8 mouse cellular contexts compared by ENCODE assay signal in genomic region chr12:105453670-105454257, GRCm38 (mm10). TPM values are rescaled to one million over a fixed set of nuclear protein-coding genes. Genes with fewer than 3 reads are reported as not detected.
DNase-seq lines count a peak whose midpoint lies in the region; TF ChIP-seq lines count a peak whose summit lies in the region.

D430019H16Rik (plus strand) TSS chr12:105453856.

- under 1% methylated on average over 38 of the region's 38 CpGs for WGBS in hindbrain, embryonic 10.5 days
- WGBS in lung, adult 2 months: under 1% methylated on average over 38 of the region's 38 CpGs

- H3K4me1 ChIP-seq in hindbrain, embryonic 10.5 days (replicated peaks): peaks cover 46% of the 10 kb centered on the region
- no peaks in the 10 kb centered on the region for H3K4me1 ChIP-seq in lung, adult 2 months (ENCODE audit: control insufficient read depth, insufficient read depth, low read length)

- H3K27me3 ChIP-seq in hindbrain, embryonic 10.5 days (ENCODE audit: insufficient read depth, poor library complexity, severe bottlenecking): no peaks in the 10 kb centered on the region

- H3K27ac ChIP-seq in hindbrain, embryonic 10.5 days: peak within 1 kb of the TSS; percentile 91

- peak; percentile 75 for DNase-seq in MN1 (ENCODE audit: low spot score)
- peak; percentile 94 to 96 for DNase-seq in cerebellum, postnatal 10 days
- peak; percentile 66 to 74 for DNase-seq in frontal cortex, postnatal 36 days (ENCODE audit: low spot score in 2 of 2)
- peak; percentile 92 for DNase-seq in hindbrain, embryonic 10.5 days (ENCODE audit: low spot score)
- DNase-seq in layer of hippocampus, adult 9-11 months: peak; percentile 57
- DNase-seq in lung, adult 2 months: peak; percentile 58
- peak; percentile 78 for DNase-seq in ovary, postnatal 36 days (ENCODE audit: low spot score)
- no peak for DNase-seq in thymus, adult 18-20 months

- peak within 1 kb of the TSS; percentile 81 for H3K4me3 ChIP-seq in hindbrain, embryonic 10.5 days
- H3K4me3 ChIP-seq in lung, adult 2 months (replicated peaks; ENCODE audit: extremely low read depth, low read depth, low read length): peak within 1 kb of the TSS; percentile 48

- no peaks in the 10 kb centered on the region for H3K9me3 ChIP-seq in hindbrain, embryonic 10.5 days

- H3K36me3 ChIP-seq in hindbrain, embryonic 10.5 days: 0 out of 2 replicates have a peak, but pooled peaks cover 4% of the 10 kb centered on the region

- TF ChIP-seq CTCF in lung, adult 2 months (IDR thresholded peaks at IDR 0.05; ENCODE audit: insufficient read depth, low read length): no peak

- TF ChIP-seq POLR2A in lung, adult 2 months (IDR thresholded peaks at IDR 0.05; ENCODE audit: borderline replicate concordance, extremely low read depth, low read depth, low read length): no peak

RNA-seq across cellular contexts. Expression of gene D430019H16Rik, which starts in this region (rescaled TPM):
- polyA plus RNA-seq in hindbrain, embryonic 10.5 days (2016; fragmentation: Nextera tagmentation; extraction: Ambion mirVana): 2.6 and 3.8 TPM in 2 replicates
- polyA plus RNA-seq in lung, adult 2 months (2012; rRNA removed): 6.3 and 8.2 TPM in 2 replicates

Comparison
In these comparisons a context has a peak if more than half of its experiments do, and no peak if none do; other contexts are left out.
1. DNase-seq: peak in MN1 (single experiment), cerebellum, postnatal 10 days (2 of 2), frontal cortex, postnatal 36 days (2 of 2), hindbrain, embryonic 10.5 days (single experiment), layer of hippocampus, adult 9-11 months (single experiment), lung, adult 2 months (single experiment) and ovary, postnatal 36 days (single experiment); none in thymus, adult 18-20 months (0 of 2).